Mouse (Mus musculus) small intestine, adult 2 months (tissue): ENCODE data around the gene Il17rc.

Experiments used
- CTCF ChIP-seq: fragments of 200-500 bp; IDR thresholded peaks from 2 replicates; pipeline ENCODE4 v1.5.1; 2012; ENCODE audit warnings: low read depth, mild to moderate bottlenecking, control low read depth, inconsistent platforms, low read length, moderate library complexity, mixed read lengths; ENCODE audit not compliant: insufficient replicate concordance, insufficient read length; ENCODE audit errors: extremely low read depth
- POLR2A ChIP-seq: fragments of 200-500 bp; IDR thresholded peaks from 2 replicates; pipeline ENCODE4 v1.6.1; 2012; ENCODE audit warnings: low read depth, mild to moderate bottlenecking, control low read depth, inconsistent platforms, low read length, moderate library complexity

- TF ChIP-seq CTCF = no peak
- TF ChIP-seq POLR2A = no peak
Measured at GRCm38 (mm10) chr6:113495071-113495675, 23.9 kb downstream of the Il17rc start.
